In the genomic region with DNA sequence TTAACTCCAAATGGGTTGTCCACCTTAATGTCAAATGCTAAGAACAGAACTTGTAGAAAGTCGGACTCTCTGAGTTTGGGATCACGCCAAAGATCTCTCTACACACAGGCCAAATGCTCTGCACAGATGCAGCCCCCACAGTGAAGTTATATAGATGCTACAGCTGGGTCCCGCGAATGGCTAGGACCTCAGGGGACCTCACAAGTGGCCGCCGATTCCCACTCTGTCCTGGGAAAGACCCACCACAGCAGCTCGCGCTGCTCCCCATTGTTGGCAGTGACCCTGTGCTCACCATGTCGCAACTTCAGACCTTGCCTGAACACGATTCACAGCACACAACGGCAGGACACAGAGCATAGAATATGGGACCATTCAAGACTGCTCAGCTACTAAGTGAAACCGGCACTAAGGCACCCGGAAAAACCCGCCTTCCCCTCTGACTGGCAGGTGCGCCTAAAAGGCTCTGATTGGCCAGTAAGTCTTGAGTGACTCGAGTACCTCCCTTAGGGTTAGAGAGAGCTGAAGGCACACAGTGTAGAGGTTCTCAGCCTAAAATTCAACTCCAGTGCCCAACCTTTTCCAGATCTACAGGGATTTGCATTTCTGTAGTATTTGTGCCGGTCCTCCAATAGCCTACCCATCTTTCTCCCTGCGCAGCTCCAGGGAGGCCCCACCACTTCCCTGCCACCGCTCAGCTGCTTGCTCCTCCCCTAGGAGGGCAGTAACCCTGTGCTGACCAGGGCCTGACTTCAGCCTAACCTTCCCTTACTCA, we compare ENCODE assay signal across 8 mouse cellular contexts. TPM values are rescaled to one million over a fixed set of nuclear protein-coding genes. Genes with fewer than 3 reads are reported as not detected.
A peak's percentile ranks its signal among the peaks of the same experiment; 100 is the strongest.
DNase-seq lines count a peak whose midpoint lies in the region; ATAC-seq and TF ChIP-seq lines count a peak whose summit lies in the region.

No protein-coding gene starts in this region.

- no peak for TF ChIP-seq CTCF in ES-Bruce4 (IDR thresholded peaks at IDR 0.05; ENCODE audit: low read depth, low read length)

- peak overlapping the region; percentile 99 for H3K4me3 ChIP-seq in ES-Bruce4 (ENCODE audit: low read depth, low read length)
- peak overlapping the region; percentile 40 for H3K4me3 ChIP-seq in forebrain, embryonic 14.5 days (ENCODE audit: low read depth, low read length)
- peak overlapping the region; percentile 57 for H3K4me3 ChIP-seq in neural tube, embryonic 15.5 days (replicated peaks)

- WGBS in forebrain, embryonic 14.5 days: 4% methylated on average over 19 of the region's 19 CpGs
- 2% methylated on average over 19 of the region's 19 CpGs for WGBS in neural tube, embryonic 15.5 days

- peak overlapping the region; percentile 43 for H3K9ac ChIP-seq in ES-Bruce4 (ENCODE audit: low read depth, poor library complexity, severe bottlenecking)
- peak overlapping the region; percentile 52; the same call in 1 of the 2 replicates for H3K9ac ChIP-seq in forebrain, embryonic 14.5 days (ENCODE audit: low read length)
- peak overlapping the region; percentile 50 for H3K9ac ChIP-seq in neural tube, embryonic 15.5 days (replicated peaks)

- H3K36me3 ChIP-seq in ES-Bruce4 (ENCODE audit: control insufficient read depth, insufficient read depth, low read length, poor library complexity, severe bottlenecking): no peaks in the 10 kb centered on the region
- H3K36me3 ChIP-seq in forebrain, embryonic 14.5 days (ENCODE audit: control insufficient read depth, insufficient read depth, low read length): no peaks in the 10 kb centered on the region
- no peaks in the 10 kb centered on the region for H3K36me3 ChIP-seq in neural tube, embryonic 15.5 days

- peak overlapping the region; percentile 46 for H3K4me2 ChIP-seq in forebrain, embryonic 14.5 days (ENCODE audit: low read length)
- peak overlapping the region; percentile 65 for H3K4me2 ChIP-seq in neural tube, embryonic 15.5 days

- peak; percentile 75 for TF ChIP-seq POLR2A in ES-Bruce4 (IDR thresholded peaks at IDR 0.05; ENCODE audit: insufficient read depth, low read length)

- peak; percentile 98 for ATAC-seq in cerebellum, adult (ENCODE audit: insufficient number of reproducible peaks, low FRiP score, low TSS enrichment)
- ATAC-seq in forebrain, embryonic 14.5 days: peak; percentile 98
- peak; percentile 98 for ATAC-seq in neural tube, embryonic 15.5 days (ENCODE audit: low FRiP score)

- peak overlapping the region; percentile 78 for H3K27ac ChIP-seq in ES-Bruce4 (ENCODE audit: insufficient read depth, low read length)
- no peak overlapping the region for H3K27ac ChIP-seq in forebrain, embryonic 14.5 days (ENCODE audit: low read depth, low read length)
- H3K27ac ChIP-seq in neural tube, embryonic 15.5 days (replicated peaks): peak overlapping the region; percentile 73; the same call in 1 of the 2 replicates

- H3K9me3 ChIP-seq in ES-Bruce4 (replicated peaks; ENCODE audit: control insufficient read depth, insufficient read depth, low read length, poor library complexity, severe bottlenecking): no peaks in the 10 kb centered on the region
- H3K9me3 ChIP-seq in forebrain, embryonic 14.5 days (replicated peaks; ENCODE audit: control insufficient read depth, low read length): no peaks in the 10 kb centered on the region
- H3K9me3 ChIP-seq in neural tube, embryonic 15.5 days (replicated peaks): no peaks in the 10 kb centered on the region; the same call in 1 of the 2 replicates

- no peaks in the 10 kb centered on the region for H3K4me1 ChIP-seq in ES-Bruce4 (ENCODE audit: control insufficient read depth, insufficient read depth, low read length)
- H3K4me1 ChIP-seq in forebrain, embryonic 14.5 days (ENCODE audit: control insufficient read depth, insufficient read depth, low read length): no peaks in the 10 kb centered on the region
- peaks cover 4% of the 10 kb centered on the region for H3K4me1 ChIP-seq in neural tube, embryonic 15.5 days

- H3K27me3 ChIP-seq in ES-Bruce4 (ENCODE audit: control insufficient read depth, insufficient read depth, low read length, poor library complexity, severe bottlenecking): no peaks in the 10 kb centered on the region
- no peaks in the 10 kb centered on the region for H3K27me3 ChIP-seq in forebrain, embryonic 14.5 days (replicated peaks; ENCODE audit: control insufficient read depth, insufficient read depth, low read length)
- no peaks in the 10 kb centered on the region for H3K27me3 ChIP-seq in neural tube, embryonic 15.5 days (replicated peaks)

- intact Hi-C loops in heart, postnatal 14 days (cut with DNase I): loop anchor here (5.0 kb wide), 1 partner anchor 34 kb away; the partner anchor contains the start of gene Gm35315

- TF ChIP-seq EP300 in ES-Bruce4 (IDR thresholded peaks at IDR 0.05; ENCODE audit: insufficient read depth, low read depth, low read length): no peak

- DNase-seq in forebrain, embryonic 14.5 days (ENCODE audit: low spot score): peak; percentile 86
- DNase-seq in heart, postnatal 14 days: peak; percentile 78 to 85
- peak; percentile 86 for DNase-seq in layer of hippocampus, adult 11-12 months (ENCODE audit: low spot score)
- peak; percentile 89 for DNase-seq in lung, adult 18-20 months
- DNase-seq in testis, postnatal 14 days (ENCODE audit: low spot score): peak; percentile 79

RNA-seq across cellular contexts. Expression of gene Gm17655, which starts 14.5 kb away (rescaled TPM):
- polyA plus RNA-seq in ES-Bruce4 (2011; ENCODE audit: insufficient read depth, insufficient read length, low read depth, missing spikeins): 18.2 and 21.5 TPM in 2 replicates
- 4.5 and 5.0 TPM in 2 replicates for polyA plus RNA-seq in forebrain, embryonic 14.5 days (2014; fragmentation: Nextera tagmentation; extraction: Ambion mirVana)
- 1 to 10 TPM; 2.9 to 3.6 TPM for total RNA-seq in heart, postnatal 14 days (2021)
- 3.2 and 4.6 TPM in 2 replicates for polyA plus RNA-seq in neural tube, embryonic 15.5 days (2015; fragmentation: Nextera tagmentation; extraction: Ambion mirVana)

RNA-seq across cellular contexts. Expression of gene Gm35315, which starts 36.4 kb away (rescaled TPM):
- polyA plus RNA-seq in ES-Bruce4 (2011; ENCODE audit: insufficient read depth, insufficient read length, low read depth, missing spikeins): 13.5 and 16.9 TPM in 2 replicates
- polyA plus RNA-seq in forebrain, embryonic 14.5 days (2014; fragmentation: Nextera tagmentation; extraction: Ambion mirVana): 0.51 and 0.57 TPM in 2 replicates
- under 1 TPM in 1 of 2 experiments, not detected in 1; 0.07 TPM for total RNA-seq in heart, postnatal 14 days (2021)
- polyA plus RNA-seq in neural tube, embryonic 15.5 days (2015; fragmentation: Nextera tagmentation; extraction: Ambion mirVana): 0.44 and 0.92 TPM in 2 replicates

RNA-seq across cellular contexts. Expression of gene Plcxd1, which starts 41.9 kb away (rescaled TPM):
- polyA plus RNA-seq in ES-Bruce4 (2011; ENCODE audit: insufficient read depth, insufficient read length, low read depth, missing spikeins): 2.9 and 6.4 TPM in 2 replicates
- polyA plus RNA-seq in forebrain, embryonic 14.5 days (2014; fragmentation: Nextera tagmentation; extraction: Ambion mirVana): 0.69 and 1.1 TPM in 2 replicates
- total RNA-seq in heart, postnatal 14 days (2021): not detected
- 6.4 and 7.5 TPM in 2 replicates for polyA plus RNA-seq in neural tube, embryonic 15.5 days (2015; fragmentation: Nextera tagmentation; extraction: Ambion mirVana)

RNA-seq across cellular contexts. Expression of gene Gtpbp6, which starts 50.2 kb away (rescaled TPM):
- 29.7 and 38.7 TPM in 2 replicates for polyA plus RNA-seq in ES-Bruce4 (2011; ENCODE audit: insufficient read depth, insufficient read length, low read depth, missing spikeins)
- 46.5 TPM in 2 replicates for polyA plus RNA-seq in forebrain, embryonic 14.5 days (2014; fragmentation: Nextera tagmentation; extraction: Ambion mirVana)
- 10 to 100 TPM; 27.0 to 29.8 TPM for total RNA-seq in heart, postnatal 14 days (2021)
- 59.2 and 68.3 TPM in 2 replicates for polyA plus RNA-seq in neural tube, embryonic 15.5 days (2015; fragmentation: Nextera tagmentation; extraction: Ambion mirVana)

RNA-seq across cellular contexts. Expression of gene Zfp605, which starts 52.1 kb away (rescaled TPM):
- 8.5 and 9.8 TPM in 2 replicates for polyA plus RNA-seq in ES-Bruce4 (2011; ENCODE audit: insufficient read depth, insufficient read length, low read depth, missing spikeins)
- polyA plus RNA-seq in forebrain, embryonic 14.5 days (2014; fragmentation: Nextera tagmentation; extraction: Ambion mirVana): 15.1 and 16.9 TPM in 2 replicates
- 1 to 10 TPM; 2.9 to 3.0 TPM for total RNA-seq in heart, postnatal 14 days (2021)
- polyA plus RNA-seq in neural tube, embryonic 15.5 days (2015; fragmentation: Nextera tagmentation; extraction: Ambion mirVana): 13.0 and 13.6 TPM in 2 replicates

Comparison
In these comparisons a context has a peak if more than half of its experiments do, and no peak if none do; other contexts are left out.
1. H3K4me3 ChIP-seq: peak in every context shown above with its lines; median percentile 99 in ES-Bruce4; 57 in neural tube, embryonic 15.5 days; 40 in forebrain, embryonic 14.5 days.